Mouse (Mus musculus): ENCODE data around the gene Itpripl1. TPM values are rescaled to one million over a fixed set of nuclear protein-coding genes. Genes with fewer than 3 reads are reported as not detected.
"Not testable (repeated sequence)": the region's sequence is repeated elsewhere in the genome, so short reads cannot be mapped to it uniquely, and the experiment has no call there.

The Itpripl1 gene
- total RNA-seq, 4 experiments from 2014 or later: 1.9 to 5.1 (median 3.6) TPM

GRCm38 (mm10) chr2:127092000-127092399 is 51.2 kb downstream of the Itpripl1 start:
- DNase-seq (ENCODE audit: low spot score in 2 of 2): no peak

GRCm38 (mm10) chr2:127090151-127090550 is 53.1 kb downstream of the Itpripl1 start:
- not testable (repeated sequence) for DNase-seq (ENCODE audit: low spot score in 2 of 2)

Other genes starting within 250 kb of the Itpripl1 start
- 10 to 100 TPM; 25.7 to 31.8 (median 26.8) TPM for gene Sppl2a, start 210.2 kb downstream of the Itpripl1 start, total RNA-seq (2022)
- 10 to 100 TPM; 11.6 to 12.2 (median 11.8) TPM for gene Ap4e1, start 134.7 kb downstream of the Itpripl1 start, total RNA-seq (2022)
- gene Blvra, start 72.8 kb downstream of the Itpripl1 start, total RNA-seq (2022): 10 to 100 TPM; 26.2 to 32.0 (median 29.1) TPM
- 1 to 10 TPM; 1.6 to 3.5 (median 3.1) TPM for gene Ncaph, start 9.5 kb downstream of the Itpripl1 start, total RNA-seq (2022)
- 1 to 10 TPM in 2 of 4 experiments, under 1 TPM in 2; 0.75 to 1.4 (median 1.1) TPM for gene 1810024B03Rik, start 64.8 kb upstream of the Itpripl1 start, total RNA-seq (2022)
- gene Snrnp200, start 64.9 kb upstream of the Itpripl1 start, total RNA-seq (2022): 10 to 100 TPM; 87.6 to 94.2 (median 90.7) TPM
- 10 to 100 TPM; 75.5 to 84.2 (median 81.0) TPM for gene Ciao1, start 104.4 kb upstream of the Itpripl1 start, total RNA-seq (2022)
- gene Tmem127, start 104.5 kb upstream of the Itpripl1 start, total RNA-seq (2022): 10 to 100 TPM; 71.7 to 82.1 (median 77.1) TPM
- gene Stard7, start 126.8 kb upstream of the Itpripl1 start, total RNA-seq (2022): 100 to 1,000 TPM in 2 of 4 experiments, 10 to 100 TPM in 2; 92.3 to 106 (median 97.9) TPM
- gene Dusp2, start 192.7 kb upstream of the Itpripl1 start, total RNA-seq (2022): 1 to 10 TPM; 2.4 to 3.3 (median 2.5) TPM
- gene Astl, start 195.2 kb upstream of the Itpripl1 start, total RNA-seq (2022): not detected
- gene Adra2b, start 219.8 kb upstream of the Itpripl1 start, total RNA-seq (2022): 1 to 10 TPM in 2 of 4 experiments, under 1 TPM in 2; 0.96 to 1.2 (median 1.0) TPM